Comparison of ENCODE assay signal across 18 mouse cellular contexts in genomic region chr17:44244096-44244495, GRCm38 (mm10).
"Had no signal": no experiment of that assay in that cellular context is flagged by ENCODE, and none has a peak within 500 bp of the region (broad histone marks: within the 10 kb centered on the region; RNA-seq: fewer than 3 reads in every experiment).

No protein-coding gene starts in this region.

- H3K9me3 ChIP-seq: lung, embryonic 15.5 days had no signal

- H3K36me3 ChIP-seq: lung, embryonic 15.5 days; midbrain, embryonic 10.5 days; midbrain, embryonic 12.5 days; neural tube, embryonic 13.5 days; neural tube, embryonic 15.5 days had no signal

- DNase-seq: liver, postnatal 0 days; lung, adult 2 months; lung, postnatal 14 days; lung, postnatal 36 days; right cerebral cortex, adult 18-20 months; right cerebral cortex, postnatal 25 days; right cerebral cortex, postnatal 4 days; spleen, adult 18-20 months; thymus, adult 18-20 months; thymus, postnatal 14 days; thymus, postnatal 36 days had no signal

- H3K27ac ChIP-seq: lung, embryonic 15.5 days; macrophage; midbrain, embryonic 10.5 days; midbrain, embryonic 12.5 days; neural tube, embryonic 13.5 days; neural tube, embryonic 15.5 days had no signal

- H3K4me3 ChIP-seq: lung, embryonic 15.5 days; midbrain, embryonic 10.5 days; midbrain, embryonic 12.5 days; myocyte; neural tube, embryonic 13.5 days; neural tube, embryonic 15.5 days had no signal

- H3K27me3 ChIP-seq: neural tube, embryonic 13.5 days; neural tube, embryonic 15.5 days had no signal
